Mouse (Mus musculus): Measurements from ENCODE around the gene Ccm2.
A peak's percentile ranks its signal among the peaks of the same experiment; 100 is the strongest.

Ccm2 gene

GRCm38 (mm10) chr11:6605491-6606399 is 59.1 kb downstream of the Ccm2 start, which contains the start of gene Nacad:
Nacad (minus strand) TSS chr11:6606053.
- DNase-seq = peak; percentile 82 to 89

DNA sequence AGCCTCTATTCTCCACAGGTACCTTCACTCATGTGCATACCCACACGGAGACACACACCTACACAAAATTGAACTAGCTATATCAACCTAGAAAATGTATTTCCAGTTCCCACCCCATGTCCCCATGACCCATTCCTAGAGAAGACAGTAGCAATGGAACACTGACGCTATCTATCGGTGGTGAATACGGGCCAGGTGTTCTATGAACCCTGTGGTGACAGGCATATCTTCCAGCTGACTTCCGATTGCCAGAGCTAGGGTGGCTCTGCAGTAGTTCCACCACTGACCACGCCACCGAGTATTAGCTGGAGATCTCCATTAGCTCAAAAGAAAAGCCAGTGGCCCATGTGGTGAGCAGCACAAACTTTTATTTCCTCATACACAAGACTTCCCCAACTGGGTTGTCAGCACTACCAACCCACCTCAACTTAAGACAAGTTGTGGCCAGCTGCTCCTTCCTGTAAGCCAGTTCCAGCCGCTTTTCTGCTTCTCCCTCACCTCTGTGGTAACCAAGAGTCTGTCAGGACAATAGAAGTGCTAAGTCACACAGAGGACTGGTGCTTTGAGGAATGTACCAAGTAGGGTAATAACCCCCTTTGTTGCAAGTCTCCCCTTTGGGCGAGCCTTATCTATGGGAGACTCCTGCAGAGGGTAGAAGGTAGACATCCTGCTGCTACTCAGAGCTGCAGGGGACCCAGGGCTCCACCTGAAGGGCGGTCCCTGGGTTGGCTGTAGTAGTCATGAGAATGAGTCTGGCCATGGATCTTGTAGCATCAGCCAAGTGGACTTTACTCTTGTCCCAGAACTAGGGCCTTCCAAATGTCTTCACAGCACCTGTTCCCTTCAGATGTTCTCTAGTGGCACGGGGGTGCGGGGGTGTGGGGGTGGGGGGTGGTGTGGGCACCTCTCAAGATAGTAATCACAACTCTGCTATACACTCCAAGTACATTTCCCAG is 68.8 kb downstream of the Ccm2 start:
- DNase-seq = no peak

DNA sequence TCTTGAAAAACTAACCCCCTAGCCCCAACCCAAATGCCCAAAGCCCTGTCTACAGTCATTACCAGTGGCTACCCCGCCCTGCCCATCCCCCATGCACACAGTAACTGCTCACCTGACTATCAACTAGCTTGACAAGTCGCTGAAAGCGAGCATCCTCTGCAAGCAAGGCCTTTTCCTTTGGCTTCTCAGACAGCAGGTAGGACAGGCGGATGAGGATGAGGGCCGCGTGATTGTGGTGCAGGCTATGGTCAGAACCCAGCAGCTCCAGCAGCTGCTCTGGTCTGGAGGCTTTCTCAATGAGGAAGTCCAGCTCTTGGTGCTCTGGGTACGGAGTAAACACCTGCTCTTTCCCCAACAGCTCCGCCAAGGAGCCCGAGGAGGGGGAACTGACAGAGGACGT is 77.0 kb downstream of the Ccm2 start:
- no peak for DNase-seq

DNA sequence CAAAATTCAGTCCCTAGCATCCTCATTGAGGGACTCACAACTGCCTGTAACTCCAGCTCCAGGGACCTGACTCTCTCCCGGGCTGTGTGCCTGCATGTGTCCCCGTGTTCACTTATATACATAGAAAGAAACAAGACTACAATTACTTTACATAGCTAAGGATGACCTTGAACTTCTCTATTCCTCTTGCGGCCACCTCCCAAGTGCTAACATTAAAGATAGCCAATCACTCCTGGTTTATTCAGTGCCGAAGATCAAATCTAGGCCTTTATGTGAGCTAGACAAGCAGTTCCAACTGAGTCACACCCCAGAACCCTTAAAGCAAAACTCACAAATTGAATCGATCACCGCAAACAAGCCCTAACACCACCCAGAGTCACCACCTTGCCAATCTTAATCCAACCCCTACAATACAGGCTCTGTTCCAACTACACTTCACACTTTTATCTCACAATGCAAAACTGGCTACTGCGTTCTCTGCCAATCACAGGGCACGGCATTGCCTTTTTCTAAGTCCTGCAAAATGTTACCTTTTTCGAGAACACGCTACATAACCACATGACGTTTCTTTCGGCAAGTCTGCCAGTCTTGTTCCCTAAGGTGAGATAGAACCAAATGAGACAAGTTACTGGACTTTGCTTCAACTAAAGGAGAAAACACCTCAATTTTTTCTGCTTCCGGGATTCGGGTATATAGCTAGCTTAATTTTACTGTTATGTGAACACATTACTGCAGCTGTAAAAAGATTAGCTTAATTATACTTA is 78.1 kb downstream of the Ccm2 start:
- no peak for DNase-seq

DNA sequence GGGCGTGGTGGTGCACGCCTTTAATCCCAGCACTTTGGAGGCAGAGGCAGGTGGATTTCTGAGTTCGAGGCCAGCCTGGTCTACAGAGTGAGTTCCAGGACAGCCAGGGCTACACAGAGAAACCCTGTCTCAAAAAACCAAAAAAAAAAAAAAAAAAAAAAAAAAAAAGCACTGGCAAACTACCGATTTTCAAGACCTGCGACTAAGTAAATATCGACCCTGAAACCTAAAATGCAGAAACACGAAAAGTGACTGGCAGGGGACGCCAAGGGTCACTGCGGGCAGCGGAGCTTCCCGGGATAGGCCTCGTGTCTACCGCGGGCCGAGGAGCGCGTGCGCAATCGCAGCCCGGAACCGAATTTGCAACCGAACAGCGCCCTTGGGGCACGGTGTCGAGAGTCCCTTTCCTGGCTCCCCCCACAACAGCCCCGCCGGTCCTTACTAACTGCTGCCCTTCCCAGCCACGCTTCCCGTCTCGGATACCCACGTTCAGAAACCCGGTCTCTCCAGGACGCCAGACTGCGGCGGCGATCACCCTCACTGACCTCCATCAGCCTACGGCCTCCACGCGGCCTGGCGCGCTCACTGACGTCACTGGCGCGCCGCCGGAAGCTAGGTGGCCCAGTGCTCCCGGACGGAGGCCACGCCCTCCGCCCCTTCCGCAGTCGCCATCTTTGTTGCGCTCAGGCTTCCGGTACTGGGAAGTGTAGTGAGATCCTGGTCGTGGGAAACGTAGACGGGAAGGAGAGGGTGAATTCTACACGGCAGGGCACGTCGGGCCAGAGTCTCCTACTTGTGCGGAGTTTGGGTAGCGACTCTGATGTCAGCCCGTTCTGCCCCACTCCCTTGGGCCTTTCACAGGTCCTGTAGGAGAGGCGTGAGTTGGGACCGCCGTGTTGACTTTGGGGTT is 79.0 kb downstream of the Ccm2 start, which contains the start of gene Tbrg4:
Tbrg4 (minus strand) TSS at position 590 of the 910 bp plus-strand sequence.
- DNase-seq = peak; percentile 95 to 97

- DNase-seq = no peak
Measured at GRCm38 (mm10) chr11:6626388-6626772, 79.7 kb downstream of the Ccm2 start.

- DNase-seq = no peak
Measured at GRCm38 (mm10) chr11:6627731-6628130, 81.0 kb downstream of the Ccm2 start.

DNA sequence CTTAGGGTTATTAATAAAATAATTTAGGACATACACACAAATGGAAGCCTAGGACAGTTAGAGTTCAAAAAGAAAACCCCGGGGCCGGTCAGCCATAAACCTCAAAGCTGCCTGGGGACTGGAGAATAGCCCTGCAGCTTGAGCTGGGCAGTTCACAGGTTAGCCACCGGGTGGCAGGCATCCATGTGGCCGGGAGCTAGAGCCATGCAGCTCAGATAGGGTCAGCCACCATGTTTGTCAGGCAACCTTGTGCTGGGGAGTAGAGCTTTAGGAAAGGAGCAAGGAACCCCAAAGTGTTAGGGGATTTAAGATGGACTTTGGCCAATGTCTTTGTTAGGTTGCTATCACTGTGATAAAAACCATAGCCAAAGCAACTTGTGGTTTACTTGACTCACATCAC is 81.9 kb downstream of the Ccm2 start:
- peak; percentile 67 to 79 for DNase-seq

GRCm38 (mm10) chr11:6629655-6630054 is 83.0 kb downstream of the Ccm2 start:
- DNase-seq = peak; percentile 52 to 63

GRCm38 (mm10) chr11:6636150-6636549 is 89.5 kb downstream of the Ccm2 start:
- no peak for DNase-seq

GRCm38 (mm10) chr11:6638537-6638936 is 91.8 kb downstream of the Ccm2 start, which contains the start of gene Wap:
Wap (minus strand) TSS chr11:6638637.
- no peak for DNase-seq

GRCm38 (mm10) chr11:6639072-6639471 is 92.4 kb downstream of the Ccm2 start:
- no peak for DNase-seq

DNA sequence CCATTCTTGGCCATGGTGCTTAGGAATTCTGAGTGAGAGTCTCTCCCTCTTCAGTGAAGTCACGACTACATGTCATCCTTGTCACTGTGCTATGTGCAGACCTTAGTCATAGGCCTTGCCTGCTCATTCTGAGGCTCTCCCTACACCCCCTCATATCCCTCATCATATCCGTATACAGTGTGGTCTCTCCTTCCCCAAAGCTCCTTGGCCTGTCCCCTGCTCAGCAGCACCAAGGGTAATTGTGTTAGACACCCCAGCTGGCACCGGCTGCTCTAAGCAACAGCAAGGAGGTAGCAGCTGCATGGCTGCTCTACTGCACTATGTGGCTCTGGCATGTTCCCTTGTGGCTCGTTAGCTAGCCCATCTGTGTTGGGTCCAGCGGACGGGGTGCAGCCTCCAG is 97.9 kb downstream of the Ccm2 start:
- DNase-seq = no peak
